Mouse (Mus musculus) stomach, postnatal 0 days (tissue): Measurements from ENCODE around the gene Ttll6.

ENCODE experiments used
- CTCF ChIP-seq: IDR thresholded peaks from 2 replicates; pipeline ENCODE4 v1.5.1; 2016; ENCODE audit warnings: antibody characterized with exemption, low read depth, mild to moderate bottlenecking, moderate library complexity
- EP300 ChIP-seq: optimal IDR thresholded peaks from 2 replicates; pipeline ENCODE3; 2016; ENCODE audit warnings: antibody characterized with exemption

DNA sequence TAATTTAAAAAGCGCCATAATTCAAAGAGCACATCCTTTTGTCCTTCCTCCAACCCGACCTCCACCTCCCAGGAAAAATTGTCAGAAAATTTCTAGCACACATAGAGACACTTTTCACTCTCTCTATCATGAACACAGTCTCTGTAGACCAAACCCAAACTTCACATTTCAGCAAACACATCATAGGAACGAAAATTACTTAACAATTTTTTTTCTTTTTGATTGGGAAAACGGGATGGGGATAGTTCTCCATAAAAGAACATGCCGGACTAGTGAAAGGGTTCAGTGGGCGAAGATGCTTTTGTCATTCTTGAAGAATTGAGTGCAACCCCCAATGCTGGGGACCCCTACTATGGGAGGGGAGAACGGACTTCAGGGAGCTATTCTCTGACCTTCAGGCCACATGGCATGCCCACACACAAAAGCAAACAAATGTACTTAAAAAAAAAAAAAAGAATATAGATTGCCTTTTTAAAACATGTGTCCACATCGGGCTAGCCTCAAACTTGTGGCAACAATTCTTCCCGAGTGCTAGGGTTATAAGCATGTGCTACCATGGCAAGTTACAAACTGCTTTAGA is 42.5 kb downstream of the Ttll6 start:
- no peak for TF ChIP-seq CTCF
- TF ChIP-seq EP300, result no peak
